Mouse (Mus musculus) hindbrain, embryonic 10.5 days (tissue): ENCODE data around the gene Gm3029. TPM values are rescaled to one million over a fixed set of nuclear protein-coding genes. Genes with fewer than 3 reads are reported as not detected.
"Not testable (repeated sequence)": the region's sequence is repeated elsewhere in the genome, so short reads cannot be mapped to it uniquely, and the experiment has no call there.

Experiments used
- DNase-seq: peaks from one replicate; pipeline ENCODE4 v3.0.0-alpha.2; 2017; ENCODE audit warnings: low spot score
- H3K27ac ChIP-seq: fragments of 300-500 bp; sonication (generic); 2 replicates; pipeline ENCODE4 v1.5.1; 2016; ENCODE audit warnings: mild to moderate bottlenecking, moderate library complexity
- H3K27me3 ChIP-seq: fragments of 300-500 bp; sonication (generic); 2 replicates; pipeline ENCODE4 v1.6.1; 2016; ENCODE audit warnings: mild to moderate bottlenecking; ENCODE audit not compliant: poor library complexity, insufficient read depth, severe bottlenecking
- H3K36me3 ChIP-seq: fragments of 300-500 bp; sonication (generic); 2 replicates; pipeline ENCODE4 v1.6.1; 2016; ENCODE audit warnings: mild to moderate bottlenecking, moderate library complexity
- H3K4me1 ChIP-seq: fragments of 300-500 bp; sonication (generic); replicated peaks from 2 replicates; pipeline ENCODE4 v1.6.1; 2016; ENCODE audit warnings: mild to moderate bottlenecking
- H3K4me3 ChIP-seq: fragments of 300-500 bp; sonication (generic); 2 replicates; pipeline ENCODE4 v1.5.1; 2016; ENCODE audit warnings: mild to moderate bottlenecking, moderate library complexity
- H3K9me3 ChIP-seq: fragments of 300-500 bp; sonication (generic); 2 replicates; pipeline ENCODE4 v1.6.1; 2016; ENCODE audit warnings: mild to moderate bottlenecking, moderate library complexity
- WGBS: fragments of 180-500 bp; shearing (Covaris S2); methylation state at CpG from one replicate; pipeline ENCODE4 v1.1.7; 2016; 5-methylcytosine and 5-hydroxymethylcytosine counted together
- polyA plus RNA-seq: library from polyadenylated mRNA; unstranded; fragments of >200 nt; fragmentation: Nextera tagmentation; extraction: Ambion mirVana; gene quantifications from 2 replicates; pipeline ENCODE4 v1.2.1, GENCODE M21; 2016

The Gm3029 gene
- polyA plus RNA-seq: not detected in 2 replicates

DNA sequence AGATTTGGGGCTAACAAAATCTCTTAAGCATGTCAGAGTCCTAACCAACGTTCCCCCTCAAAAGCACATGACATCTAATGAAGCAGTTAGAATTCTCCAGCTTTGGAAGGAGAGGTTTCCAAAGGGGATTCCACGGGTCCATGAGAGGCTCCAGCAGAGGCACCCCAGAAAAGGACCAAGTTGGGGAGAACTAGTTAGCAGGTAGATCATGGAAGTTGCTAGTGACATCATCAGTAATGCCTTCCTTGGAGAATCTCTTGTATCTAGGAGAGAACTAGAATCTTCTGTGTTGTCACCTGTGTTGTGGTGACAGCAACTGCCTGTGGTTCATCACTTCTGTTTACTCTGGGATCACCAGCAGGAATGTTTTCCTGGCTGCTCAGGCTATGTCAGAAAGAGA lies at the start of gene Gm3029:
Gene Gm3029, plus strand, starts transcription at position 301 of the 400 bp plus-strand sequence.
- WGBS: 88% methylated on average over 1 of the region's 2 CpGs
- H3K4me3 ChIP-seq, DNase-seq, H3K4me1 ChIP-seq, H3K9me3 ChIP-seq, H3K27me3 ChIP-seq, H3K27ac ChIP-seq, H3K36me3 ChIP-seq: not testable (repeated sequence)

DNA sequence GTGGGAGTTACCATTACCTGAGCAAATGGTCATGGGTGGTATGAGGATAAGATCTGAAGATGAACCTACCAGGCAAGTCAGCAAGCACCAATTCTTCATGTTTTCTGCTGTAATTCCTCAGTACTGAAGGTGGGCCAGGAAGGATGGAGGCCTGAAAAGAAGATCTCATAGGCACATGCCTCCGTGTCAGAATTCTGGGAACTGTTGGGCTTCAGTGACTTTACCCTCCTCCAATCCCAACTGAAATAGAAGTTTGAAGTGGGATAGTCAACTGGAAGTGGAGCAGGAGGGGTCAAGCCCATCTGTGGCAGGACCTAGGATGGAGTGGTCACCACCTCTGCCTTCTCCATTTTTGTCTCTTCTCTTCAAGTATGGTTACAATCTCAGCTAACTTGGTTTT lies 47.7 kb upstream of the Gm3029 start, which contains the start of gene Gm2916:
Gene Gm2916, plus strand, starts transcription at position 301 of the 400 bp plus-strand sequence.
- DNase-seq, H3K9me3 ChIP-seq, H3K27ac ChIP-seq, H3K4me1 ChIP-seq, H3K27me3 ChIP-seq, H3K4me3 ChIP-seq, H3K36me3 ChIP-seq: not testable (repeated sequence)
- WGBS: no CpG with 5 or more reads among the region's 1 CpGs

DNA sequence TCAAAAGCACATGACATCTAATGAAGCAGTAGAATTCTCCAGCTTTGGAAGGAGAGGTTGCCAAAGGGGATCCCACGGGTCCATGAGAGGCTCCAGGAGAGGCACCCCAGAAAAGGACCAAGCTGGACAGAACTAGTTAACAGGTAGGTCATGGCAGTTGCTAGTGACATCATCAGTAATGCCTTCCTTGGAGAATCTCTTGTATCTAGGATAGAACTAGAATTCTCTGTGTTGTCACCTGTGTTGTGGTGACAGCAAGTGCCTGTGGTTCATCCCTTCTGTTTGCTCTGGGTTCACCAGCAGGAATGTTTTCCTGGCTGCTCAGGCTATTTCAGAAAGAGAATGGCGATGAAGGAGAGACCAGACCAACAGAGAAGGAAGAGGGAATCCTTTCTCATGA lies 31.7 kb downstream of the Gm3029 start, which contains the start of gene Gm3095:
Gene Gm3095, plus strand, starts transcription at position 301 of the 400 bp plus-strand sequence.
- H3K27ac ChIP-seq, DNase-seq, H3K9me3 ChIP-seq, H3K4me3 ChIP-seq, H3K27me3 ChIP-seq, H3K36me3 ChIP-seq, H3K4me1 ChIP-seq: not testable (repeated sequence)
- no CpG with 5 or more reads among the region's 2 CpGs for WGBS

Other genes starting within 250 kb of the Gm3029 start
- not detected in 2 replicates for gene Gm3043, start 243.0 kb upstream of the Gm3029 start, polyA plus RNA-seq
- gene Gm3002, start 121.7 kb upstream of the Gm3029 start, polyA plus RNA-seq: 0.16 and 0.37 TPM in 2 replicates
- gene Gm3033, start 85.5 kb upstream of the Gm3029 start, polyA plus RNA-seq: not detected in 2 replicates
- gene Gm2916, start 47.6 kb upstream of the Gm3029 start, polyA plus RNA-seq: not detected in 2 replicates
- gene Gm3095, start 31.8 kb downstream of the Gm3029 start, polyA plus RNA-seq: 0.20 TPM in 1 of 2 replicates, not detected in the other
- gene Gm3099, start 66.6 kb downstream of the Gm3029 start, polyA plus RNA-seq: not detected in 2 replicates
- 0.31 and 0.47 TPM in 2 replicates for gene Gm5796, start 92.2 kb downstream of the Gm3029 start, polyA plus RNA-seq
- gene Gm3115, start 152.4 kb downstream of the Gm3029 start, polyA plus RNA-seq: not detected in 2 replicates
- gene Gm8108, start 178.8 kb downstream of the Gm3029 start, polyA plus RNA-seq: not detected in 2 replicates
- gene Gm3127, start 233.3 kb downstream of the Gm3029 start, polyA plus RNA-seq: not detected in 2 replicates